Mouse (Mus musculus) lung, embryonic 14.5 days (tissue): Measurements from ENCODE around the gene Mgat3. TPM values are rescaled to one million over a fixed set of nuclear protein-coding genes. Genes with fewer than 3 reads are reported as not detected.

Experiments
- ATAC-seq: fragments of 200-750 bp; cut with Nextera tagmentation; 2 replicates; pipeline ENCODE4 v1.8.0; 2017; ENCODE audit warnings: mild to moderate bottlenecking, moderate TSS enrichment, moderate library complexity; ENCODE audit not compliant: insufficient read depth
- DNase-seq: peaks from one replicate; pipeline ENCODE4 v3.0.0-alpha.2; 2015
- H3K27ac ChIP-seq: fragments of 300-500 bp; sonication (generic); 2 replicates; pipeline ENCODE4 v1.5.1; 2014; ENCODE audit warnings: low read depth, mild to moderate bottlenecking, moderate library complexity
- H3K27me3 ChIP-seq: fragments of 300-500 bp; sonication (generic); 2 replicates; pipeline ENCODE4 v1.6.1; 2014; ENCODE audit warnings: low read length, control low read depth; ENCODE audit not compliant: insufficient read depth
- H3K36me3 ChIP-seq: fragments of 300-500 bp; sonication (generic); 2 replicates; pipeline ENCODE4 v1.6.1; 2014; ENCODE audit warnings: control low read depth; ENCODE audit not compliant: insufficient read depth
- H3K4me1 ChIP-seq: fragments of 300-500 bp; sonication (generic); 2 replicates; pipeline ENCODE4 v1.6.1; 2014; ENCODE audit warnings: antibody characterized with exemption, control low read depth; ENCODE audit not compliant: insufficient read depth
- H3K4me2 ChIP-seq: fragments of 300-500 bp; sonication (generic); 2 replicates; pipeline ENCODE4 v1.6.1; 2014; ENCODE audit warnings: mild to moderate bottlenecking
- H3K4me3 ChIP-seq: fragments of 300-500 bp; sonication (generic); 2 replicates; pipeline ENCODE4 v1.5.1; 2014; ENCODE audit warnings: low read depth, low read length
- H3K9ac ChIP-seq: fragments of 300-500 bp; sonication (generic); 2 replicates; pipeline ENCODE4 v1.6.1; 2014
- H3K9me3 ChIP-seq: fragments of 300-500 bp; sonication (generic); 2 replicates; pipeline ENCODE4 v1.6.1; 2016; ENCODE audit warnings: low read depth, low read length, control low read depth
- CTCF ChIP-seq: IDR thresholded peaks from 2 replicates; pipeline ENCODE4 v1.5.1; 2016; ENCODE audit warnings: antibody characterized with exemption, low read depth
- WGBS: fragments of 180-500 bp; shearing (Covaris S2); extraction: QIAGEN DNeasy Blood & Tissue Kit; methylation state at CpG from one replicate; pipeline ENCODE4 v1.1.7; 2014; 5-methylcytosine and 5-hydroxymethylcytosine counted together
- polyA plus RNA-seq: library from polyadenylated mRNA; unstranded; fragments of >200 nt; fragmentation: Nextera tagmentation; extraction: Ambion mirVana; gene quantifications from 2 replicates; pipeline ENCODE4 v1.2.1, GENCODE M21; 2014

The Mgat3 gene
- polyA plus RNA-seq, 1 experiment from 2014 or later = 7.7 TPM

DNA sequence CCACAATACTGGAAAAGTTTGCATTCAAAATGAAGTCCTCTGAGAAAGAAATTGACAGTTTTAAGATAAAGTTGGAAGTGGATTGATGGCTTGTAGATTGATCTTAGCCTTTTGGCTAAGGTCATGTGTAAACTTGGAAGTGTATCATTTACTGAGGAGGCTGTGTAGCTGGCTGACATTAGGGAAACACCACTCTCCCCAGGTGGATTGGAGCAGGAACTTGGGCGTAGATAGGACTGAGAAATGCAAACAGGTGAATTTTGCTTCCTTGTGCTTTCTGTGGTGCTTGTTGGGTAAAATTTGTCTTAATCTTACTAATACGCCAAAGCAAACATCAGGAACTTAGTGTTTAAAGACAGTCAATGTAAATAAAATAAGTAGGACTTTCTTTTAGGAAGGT, 33.2 kb upstream of the Mgat3 start:
- no peak for DNase-seq
- H3K36me3 ChIP-seq = peaks cover 43% of the 10 kb centered on the region
- no peaks in the 10 kb centered on the region for H3K27me3 ChIP-seq
- no peak overlapping the region for H3K4me2 ChIP-seq
- TF ChIP-seq CTCF = no peak
- no peak overlapping the region for H3K9ac ChIP-seq
- ATAC-seq = no peak
- H3K9me3 ChIP-seq = no peaks in the 10 kb centered on the region; the same call in 1 of the 2 replicates
- H3K4me3 ChIP-seq = no peak overlapping the region
- H3K4me1 ChIP-seq = no peaks in the 10 kb centered on the region
- no peak overlapping the region for H3K27ac ChIP-seq
- WGBS = 83% methylated on average over 2 of the region's 2 CpGs

DNA sequence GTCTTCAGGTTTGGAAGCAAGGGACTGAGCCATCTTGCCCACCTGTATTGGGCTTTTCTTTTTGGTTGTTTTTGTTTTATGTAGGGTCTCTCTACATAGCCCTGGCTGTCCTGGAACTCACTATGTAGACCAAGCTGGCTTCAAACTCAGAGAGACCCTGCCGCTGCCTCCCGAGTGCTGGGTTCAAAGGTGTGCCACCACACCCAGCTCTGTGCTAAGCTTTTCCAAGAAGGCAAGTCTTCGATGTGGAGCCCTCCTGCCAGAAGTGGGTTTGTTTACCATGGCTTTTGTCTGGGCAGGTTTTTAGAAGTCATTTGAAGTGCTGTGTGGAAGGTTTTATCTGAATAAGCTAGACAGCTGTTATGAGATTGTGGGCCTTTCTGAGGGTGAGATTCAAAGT, 32.6 kb upstream of the Mgat3 start:
- H3K36me3 ChIP-seq = peaks cover 43% of the 10 kb centered on the region
- no peaks in the 10 kb centered on the region; the same call in 1 of the 2 replicates for H3K9me3 ChIP-seq
- H3K27me3 ChIP-seq = no peaks in the 10 kb centered on the region
- no peaks in the 10 kb centered on the region for H3K4me1 ChIP-seq
- TF ChIP-seq CTCF = no peak
- no peak overlapping the region for H3K4me2 ChIP-seq
- no peak for ATAC-seq
- H3K9ac ChIP-seq = no peak overlapping the region
- H3K4me3 ChIP-seq = no peak overlapping the region
- 77% methylated on average over 3 of the region's 3 CpGs for WGBS
- DNase-seq = no peak
- H3K27ac ChIP-seq = no peak overlapping the region

DNA sequence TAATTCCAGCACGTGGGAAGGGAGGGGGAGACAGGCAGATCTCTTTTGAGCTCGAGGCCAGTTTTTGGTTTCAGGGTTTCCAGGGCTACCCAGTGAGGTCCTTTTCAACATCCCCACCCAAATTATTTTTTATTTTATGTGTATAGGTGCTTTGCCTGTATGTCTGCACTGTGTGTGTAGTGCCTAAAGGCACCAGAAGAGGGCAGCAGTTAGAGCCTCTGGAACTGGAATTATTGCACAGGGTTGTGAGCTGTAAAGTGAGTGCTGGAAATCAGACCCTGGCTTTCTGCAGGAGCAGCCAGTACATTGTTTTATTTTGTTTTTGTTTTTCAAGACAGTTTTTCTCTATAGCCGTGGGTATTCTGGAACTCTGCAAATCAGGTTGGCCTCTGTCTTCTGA, 31.4 kb upstream of the Mgat3 start:
- TF ChIP-seq CTCF = peak; percentile 42
- no peaks in the 10 kb centered on the region for H3K27me3 ChIP-seq
- no peak overlapping the region for H3K4me2 ChIP-seq
- peaks cover 36% of the 10 kb centered on the region for H3K36me3 ChIP-seq
- 86% methylated on average over 3 of the region's 3 CpGs for whole genome bisulfite sequencing
- ATAC-seq (no peak), DNase-seq (no peak)
- no peaks in the 10 kb centered on the region for H3K4me1 ChIP-seq
- H3K9ac ChIP-seq = no peak overlapping the region
- no peak overlapping the region for H3K27ac ChIP-seq
- H3K9me3 ChIP-seq = no peaks in the 10 kb centered on the region; the same call in 1 of the 2 replicates
- H3K4me3 ChIP-seq = no peak overlapping the region

DNA sequence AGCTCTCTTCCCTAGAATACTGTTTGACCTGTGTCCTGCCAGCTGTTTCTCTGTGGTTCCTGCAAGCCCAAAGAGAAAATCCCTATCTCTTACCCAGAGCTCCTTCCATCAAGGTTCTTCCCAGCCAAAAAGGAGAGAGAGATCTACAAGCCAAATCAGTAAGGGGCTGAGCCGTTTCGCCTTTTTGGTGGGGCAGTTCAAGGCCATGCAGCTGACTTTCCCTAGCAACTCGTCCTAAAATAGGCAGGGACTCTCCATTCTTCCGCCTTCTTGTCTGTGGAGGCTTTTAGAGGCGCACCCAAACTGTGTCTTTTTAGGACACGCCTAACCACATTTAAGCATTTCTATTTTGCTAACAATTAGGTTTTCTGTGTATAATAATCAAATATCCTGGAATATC, 29.8 kb upstream of the Mgat3 start:
- no peak for TF ChIP-seq CTCF
- DNase-seq = no peak
- ATAC-seq = no peak
- Histone ChIP-seq H3K27ac (no peak overlapping the region), H3K36me3 (peaks cover 40% of the 10 kb centered on the region), H3K9me3 (no peaks in the 10 kb centered on the region; the same call in 1 of the 2 replicates), H3K4me2 (no peak overlapping the region), H3K4me3 (no peak overlapping the region), H3K27me3 (no peaks in the 10 kb centered on the region), H3K4me1 (no peaks in the 10 kb centered on the region), H3K9ac (no peak overlapping the region)
- WGBS = 91% methylated on average over 6 of the region's 6 CpGs

DNA sequence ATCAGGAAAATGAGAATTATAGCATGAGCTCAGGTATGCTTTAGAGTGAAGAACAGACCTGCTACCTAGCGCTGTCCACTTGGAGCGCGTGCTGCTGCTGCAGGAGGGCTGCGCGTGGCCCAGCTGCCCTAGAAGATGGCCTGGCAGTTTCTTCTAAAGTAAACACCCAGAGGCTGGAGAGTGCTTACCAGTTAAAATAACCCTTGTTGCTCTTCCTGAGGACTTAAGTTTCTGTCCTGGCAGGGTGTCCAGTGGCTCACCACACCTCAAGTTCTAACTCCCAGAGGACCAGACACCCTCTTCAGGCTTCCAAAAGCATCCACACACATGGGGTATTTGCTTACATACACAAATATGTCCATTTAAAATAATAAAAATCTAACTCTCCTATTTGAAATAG, 28.1 kb upstream of the Mgat3 start:
- no peak overlapping the region for H3K27ac ChIP-seq
- no peak for DNase-seq
- H3K4me2 ChIP-seq = no peak overlapping the region
- 83% methylated on average over 5 of the region's 5 CpGs for WGBS
- H3K9me3 ChIP-seq = no peaks in the 10 kb centered on the region; the same call in 1 of the 2 replicates
- no peak for ATAC-seq
- no peak overlapping the region for H3K4me3 ChIP-seq
- H3K36me3 ChIP-seq = peaks cover 52% of the 10 kb centered on the region
- H3K27me3 ChIP-seq = no peaks in the 10 kb centered on the region
- no peak overlapping the region for H3K9ac ChIP-seq
- no peaks in the 10 kb centered on the region for H3K4me1 ChIP-seq
- no peak for TF ChIP-seq CTCF

- peaks cover 54% of the 10 kb centered on the region for H3K36me3 ChIP-seq
- no peaks in the 10 kb centered on the region for H3K4me1 ChIP-seq
- no peak overlapping the region for H3K4me2 ChIP-seq
- 58% methylated on average over 6 of the region's 6 CpGs for WGBS
- no peak overlapping the region for H3K9ac ChIP-seq
- H3K4me3 ChIP-seq = no peak overlapping the region
- DNase-seq (no peak), ATAC-seq (no peak)
- H3K27me3 ChIP-seq = no peaks in the 10 kb centered on the region
- H3K9me3 ChIP-seq = no peaks in the 10 kb centered on the region; the same call in 1 of the 2 replicates
- no peak for TF ChIP-seq CTCF
- H3K27ac ChIP-seq = no peak overlapping the region
Observed at GRCm38 (mm10) chr15:80146153-80146552, 27.4 kb upstream of the Mgat3 start.

DNA sequence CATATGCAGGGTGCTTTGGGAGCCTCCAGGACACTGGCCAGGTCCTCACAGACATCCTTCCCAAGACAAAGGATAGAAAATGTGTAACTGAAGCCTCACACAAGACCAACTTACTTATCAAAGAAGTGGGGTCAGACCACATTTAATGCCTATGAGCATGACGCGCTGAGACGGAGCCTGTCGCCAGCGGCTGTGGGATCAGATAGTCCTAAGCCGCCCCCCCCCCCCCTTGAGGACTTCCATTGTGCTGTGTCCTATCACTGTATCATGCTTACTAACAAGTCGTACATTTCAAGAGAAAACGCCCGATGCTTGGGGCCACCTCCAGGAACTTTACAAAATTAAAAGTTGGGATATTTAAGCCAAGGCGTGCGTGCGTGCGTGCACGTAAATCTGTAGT, 26.4 kb upstream of the Mgat3 start:
- Histone ChIP-seq H3K36me3 (peaks cover 52% of the 10 kb centered on the region), H3K4me1 (no peaks in the 10 kb centered on the region), H3K27ac (no peak overlapping the region), H3K9me3 (no peaks in the 10 kb centered on the region; the same call in 1 of the 2 replicates), H3K27me3 (no peaks in the 10 kb centered on the region), H3K4me2 (no peak overlapping the region), H3K4me3 (no peak overlapping the region), H3K9ac (no peak overlapping the region)
- WGBS = 91% methylated on average over 14 of the region's 14 CpGs
- ATAC-seq (no peak), DNase-seq (no peak)
- TF ChIP-seq CTCF = no peak

GRCm38 (mm10) chr15:80147511-80147910, 26.0 kb upstream of the Mgat3 start:
- ATAC-seq (no peak), DNase-seq (no peak)
- Histone ChIP-seq H3K27ac (no peak overlapping the region), H3K9ac (no peak overlapping the region), H3K4me2 (no peak overlapping the region), H3K9me3 (no peaks in the 10 kb centered on the region), H3K36me3 (peaks cover 53% of the 10 kb centered on the region), H3K4me3 (no peak overlapping the region), H3K27me3 (no peaks in the 10 kb centered on the region), H3K4me1 (no peaks in the 10 kb centered on the region)
- TF ChIP-seq CTCF = no peak
- 65% methylated on average over 5 of the region's 5 CpGs for WGBS
